Mouse (Mus musculus) adrenal gland, adult 18-20 months (tissue): Measurements from ENCODE around the gene Dner. TPM values are rescaled to one million over a fixed set of nuclear protein-coding genes. Genes with fewer than 3 reads are reported as not detected.

ENCODE experiments used
- DNase-seq, 2 experiments: peaks; one replicate each; pipeline ENCODE4 v3.0.0; 2021 to 2022; ENCODE audit warnings: low spot score in 2 of 2
- total RNA-seq, 2 experiments: library from RNA; stranded (reverse); gene quantifications; 1 replicate in 1 of 2; 2 replicates in 1 of 2; pipeline ENCODE4 v1.2.3; 2021

The Dner gene
- total RNA-seq, 2 experiments from 2014 or later, result 4.1 to 4.3 TPM

GRCm38 (mm10) chr1:84463976-84464662 lies 231.9 kb downstream of the Dner start:
- DNase-seq, result no peak

- DNase-seq, result no peak
Observed at GRCm38 (mm10) chr1:84449566-84450278, 246.3 kb downstream of the Dner start.

GRCm38 (mm10) chr1:84443640-84444039 lies 252.4 kb downstream of the Dner start:
- DNase-seq, result no peak

GRCm38 (mm10) chr1:84443050-84443449 lies 253.0 kb downstream of the Dner start:
- DNase-seq, result no peak

GRCm38 (mm10) chr1:84441419-84441818 lies 254.6 kb downstream of the Dner start:
- DNase-seq, result no peak

GRCm38 (mm10) chr1:84437565-84437964 lies 258.5 kb downstream of the Dner start:
- no peak for DNase-seq

- peak in 1 of 2 experiments; percentile 35 for DNase-seq
Observed at GRCm38 (mm10) chr1:84436281-84436680, 259.7 kb downstream of the Dner start.

GRCm38 (mm10) chr1:84433291-84433980 lies 262.6 kb downstream of the Dner start:
- no peak for DNase-seq

GRCm38 (mm10) chr1:84432311-84432710 lies 263.7 kb downstream of the Dner start:
- DNase-seq, result no peak

- DNase-seq, result no peak
Observed at GRCm38 (mm10) chr1:84428331-84428730, 267.7 kb downstream of the Dner start.

GRCm38 (mm10) chr1:84427757-84428156 lies 268.3 kb downstream of the Dner start:
- no peak for DNase-seq

GRCm38 (mm10) chr1:84426679-84427078 lies 269.3 kb downstream of the Dner start:
- no peak for DNase-seq

- no peak for DNase-seq
Observed at GRCm38 (mm10) chr1:84422881-84423280, 273.1 kb downstream of the Dner start.

GRCm38 (mm10) chr1:84421845-84422244 lies 274.2 kb downstream of the Dner start:
- no peak for DNase-seq

- no peak for DNase-seq
Observed at GRCm38 (mm10) chr1:84419416-84419815, 276.6 kb downstream of the Dner start.

GRCm38 (mm10) chr1:84418511-84418910 lies 277.5 kb downstream of the Dner start:
- no peak for DNase-seq

GRCm38 (mm10) chr1:84417761-84418238 lies 278.2 kb downstream of the Dner start:
- DNase-seq, result no peak

GRCm38 (mm10) chr1:84417276-84417675 lies 278.7 kb downstream of the Dner start:
- DNase-seq, result no peak

- no peak for DNase-seq
Observed at GRCm38 (mm10) chr1:84414464-84414863, 281.6 kb downstream of the Dner start.

- no peak for DNase-seq
Observed at GRCm38 (mm10) chr1:84409514-84409913, 286.5 kb downstream of the Dner start.

GRCm38 (mm10) chr1:84408873-84409272 lies 287.1 kb downstream of the Dner start:
- no peak for DNase-seq

GRCm38 (mm10) chr1:84406891-84407290 lies 289.1 kb downstream of the Dner start:
- peak in 1 of 2 experiments; percentile 12 for DNase-seq
